8 mouse cellular contexts compared by ENCODE assay signal in genomic region chr9:109093786-109094552, GRCm38 (mm10). TPM values are rescaled to one million over a fixed set of nuclear protein-coding genes. Genes with fewer than 3 reads are reported as not detected.
DNase-seq lines count a peak whose midpoint lies in the region; ATAC-seq and TF ChIP-seq lines count a peak whose summit lies in the region.

No protein-coding gene starts in this region.

- peaks cover 30% of the 10 kb centered on the region for H3K36me3 ChIP-seq in forebrain, embryonic 12.5 days (replicated peaks)

- no peak for ATAC-seq in forebrain, embryonic 12.5 days (ENCODE audit: low FRiP score)
- ATAC-seq in megakaryocyte progenitor cell, adult 5-6 weeks (replicated peaks; ENCODE audit: poor library complexity), result no peak

- H3K27me3 ChIP-seq in forebrain, embryonic 12.5 days, result peaks cover 5% of the 10 kb centered on the region; the same call in 1 of the 2 replicates

- 12% methylated on average over 11 of the region's 11 CpGs for WGBS in forebrain, embryonic 12.5 days
- 19% methylated on average over 11 of the region's 11 CpGs for WGBS in lung, adult 2 months

- peak overlapping the region; percentile 100 for H3K27ac ChIP-seq in forebrain, embryonic 12.5 days

- H3K4me3 ChIP-seq in forebrain, embryonic 12.5 days (replicated peaks), result peak overlapping the region; percentile 74
- H3K4me3 ChIP-seq in lung, adult 2 months (replicated peaks; ENCODE audit: extremely low read depth, low read depth, low read length), result no peak overlapping the region

- H3K4me2 ChIP-seq in forebrain, embryonic 12.5 days, result peak overlapping the region; percentile 95

- peak; percentile 72 for DNase-seq in adrenal gland, postnatal 14 days
- DNase-seq in kidney, adult 11 months, result peak; percentile 74
- DNase-seq in lung, adult 2 months, result peak; percentile 62
- DNase-seq in yolk sac, embryonic 10.5 days (ENCODE audit: low spot score), result peak; percentile 36
- no peak for DNase-seq in cerebellum, adult 11-12 months
- no peak for DNase-seq in left cerebral cortex, postnatal 14 days (ENCODE audit: low spot score in 2 of 2)

- TF ChIP-seq CTCF in lung, adult 2 months (IDR thresholded peaks at IDR 0.05; ENCODE audit: insufficient read depth, low read length), result no peak

- intact Hi-C loops in left cerebral cortex, postnatal 14 days (cut with DNase I), result loop anchor here (10.0 kb wide), 1 partner anchor 741 kb away; the partner anchor contains the start of gene Nme6

- peak overlapping the region; percentile 97; the same call in 1 of the 2 replicates for H3K9ac ChIP-seq in forebrain, embryonic 12.5 days

- peaks cover 59% of the 10 kb centered on the region for H3K4me1 ChIP-seq in forebrain, embryonic 12.5 days
- H3K4me1 ChIP-seq in lung, adult 2 months (ENCODE audit: control insufficient read depth, insufficient read depth, low read length), result peaks cover 2% of the 10 kb centered on the region

- no peak for TF ChIP-seq POLR2A in lung, adult 2 months (IDR thresholded peaks at IDR 0.05; ENCODE audit: borderline replicate concordance, extremely low read depth, low read depth, low read length)

- H3K9me3 ChIP-seq in forebrain, embryonic 12.5 days, result no peaks in the 10 kb centered on the region

RNA-seq across cellular contexts. Expression of gene Plxnb1, which starts 1.2 kb away (rescaled TPM):
- total RNA-seq in adrenal gland, postnatal 14 days (2021), result 63.8 and 67.0 TPM in 2 replicates
- polyA plus RNA-seq in forebrain, embryonic 12.5 days (2016; fragmentation: Nextera tagmentation; extraction: Ambion mirVana), result 39.9 and 44.4 TPM in 2 replicates
- 54.1 and 61.4 TPM in 2 replicates for polyA plus RNA-seq in lung, adult 2 months (2012; rRNA removed)
- not detected in 2 replicates for total RNA-seq in megakaryocyte progenitor cell, adult 5-6 weeks (2015)
- not detected in 2 replicates for total RNA-seq in megakaryocyte progenitor cell, adult 5-6 weeks (2017)
- 10 to 100 TPM; 67.2 to 69.8 TPM for total RNA-seq in left cerebral cortex, postnatal 14 days (2021)

RNA-seq across cellular contexts. Expression of gene Tma7, which starts 11.6 kb away (rescaled TPM):
- 326 and 340 TPM in 2 replicates for total RNA-seq in adrenal gland, postnatal 14 days (2021)
- polyA plus RNA-seq in forebrain, embryonic 12.5 days (2016; fragmentation: Nextera tagmentation; extraction: Ambion mirVana), result 734 and 744 TPM in 2 replicates
- 13.4 and 19.0 TPM in 2 replicates for polyA plus RNA-seq in lung, adult 2 months (2012; rRNA removed)
- 411 and 433 TPM in 2 replicates for total RNA-seq in megakaryocyte progenitor cell, adult 5-6 weeks (2015)
- 121 and 130 TPM in 2 replicates for total RNA-seq in megakaryocyte progenitor cell, adult 5-6 weeks (2017)
- 100 to 1,000 TPM; 368 to 387 TPM for total RNA-seq in left cerebral cortex, postnatal 14 days (2021)

RNA-seq across cellular contexts. Expression of gene Ccdc51, which starts 11.7 kb away (rescaled TPM):
- total RNA-seq in adrenal gland, postnatal 14 days (2021), result 15.7 and 17.2 TPM in 2 replicates
- polyA plus RNA-seq in forebrain, embryonic 12.5 days (2016; fragmentation: Nextera tagmentation; extraction: Ambion mirVana), result 13.9 and 14.9 TPM in 2 replicates
- polyA plus RNA-seq in lung, adult 2 months (2012; rRNA removed), result 3.5 and 3.7 TPM in 2 replicates
- total RNA-seq in megakaryocyte progenitor cell, adult 5-6 weeks (2015), result 5.8 and 8.6 TPM in 2 replicates
- 14.6 and 15.2 TPM in 2 replicates for total RNA-seq in megakaryocyte progenitor cell, adult 5-6 weeks (2017)
- 1 to 10 TPM; 5.9 to 8.4 TPM for total RNA-seq in left cerebral cortex, postnatal 14 days (2021)

RNA-seq across cellular contexts. Expression of gene Atrip, which starts 20.0 kb away (rescaled TPM):
- 14.6 and 16.0 TPM in 2 replicates for total RNA-seq in adrenal gland, postnatal 14 days (2021)
- 32.4 and 32.5 TPM in 2 replicates for polyA plus RNA-seq in forebrain, embryonic 12.5 days (2016; fragmentation: Nextera tagmentation; extraction: Ambion mirVana)
- polyA plus RNA-seq in lung, adult 2 months (2012; rRNA removed), result 18.8 and 21.9 TPM in 2 replicates
- 13.3 and 17.6 TPM in 2 replicates for total RNA-seq in megakaryocyte progenitor cell, adult 5-6 weeks (2015)
- 15.3 and 20.1 TPM in 2 replicates for total RNA-seq in megakaryocyte progenitor cell, adult 5-6 weeks (2017)
- total RNA-seq in left cerebral cortex, postnatal 14 days (2021), result 10 to 100 TPM; 28.1 to 29.0 TPM

RNA-seq across cellular contexts. Expression of gene Trex1, which starts 34.4 kb away (rescaled TPM):
- 13.7 and 13.8 TPM in 2 replicates for total RNA-seq in adrenal gland, postnatal 14 days (2021)
- 8.4 and 8.9 TPM in 2 replicates for polyA plus RNA-seq in forebrain, embryonic 12.5 days (2016; fragmentation: Nextera tagmentation; extraction: Ambion mirVana)
- 83.7 and 86.9 TPM in 2 replicates for polyA plus RNA-seq in lung, adult 2 months (2012; rRNA removed)
- 22.4 and 24.1 TPM in 2 replicates for total RNA-seq in megakaryocyte progenitor cell, adult 5-6 weeks (2015)
- total RNA-seq in megakaryocyte progenitor cell, adult 5-6 weeks (2017), result 12.3 and 15.6 TPM in 2 replicates
- total RNA-seq in left cerebral cortex, postnatal 14 days (2021), result 10 to 100 TPM; 12.0 TPM

Comparison
In these comparisons a context has a peak if more than half of its experiments do, and no peak if none do; other contexts are left out.
1. DNase-seq: peak in adrenal gland, postnatal 14 days (single experiment), kidney, adult 11 months (single experiment), lung, adult 2 months (single experiment) and yolk sac, embryonic 10.5 days (single experiment); none in cerebellum, adult 11-12 months (single experiment) and left cerebral cortex, postnatal 14 days (0 of 2).
2. RNA of gene Plxnb1, which starts 1.2 kb away (total RNA-seq): 67.2 to 69.8 TPM in left cerebral cortex, postnatal 14 days and 63.8 to 67.0 TPM in adrenal gland, postnatal 14 days; not detected in megakaryocyte progenitor cell, adult 5-6 weeks; every median in the first group is over 10 times any median in the second.